Mouse (Mus musculus) MEL (cell line): ENCODE results near the gene Htra2.

ENCODE experiments used
- CTCF ChIP-seq, 3 experiments: IDR thresholded peaks in 2 of 3; conservative IDR thresholded peaks in 1 of 3; 2 replicates each; pipeline ENCODE4 v1.5.1; 2011 to 2012; ENCODE audit warnings: low read length in 3 of 3, low read depth in 2 of 3, mild to moderate bottlenecking in 2 of 3, improper control_type of control experiment in 1 of 3, inconsistent platforms in 1 of 3, mixed read lengths in 1 of 3, moderate library complexity in 1 of 3; ENCODE audit not compliant: control insufficient read depth in 1 of 3, insufficient read depth in 1 of 3, poor library complexity in 1 of 3, severe bottlenecking in 1 of 3
- MAZ ChIP-seq: IDR thresholded peaks from 2 replicates; pipeline ENCODE4 v1.6.1; 2012; ENCODE audit warnings: low read depth, mild to moderate bottlenecking, inconsistent platforms, low read length, improper control_type of control experiment
- MYB ChIP-seq: IDR thresholded peaks from 2 replicates; pipeline ENCODE4 v1.6.1; 2011; ENCODE audit warnings: mild to moderate bottlenecking, low read depth, low read length, improper control_type of control experiment
- POLR2AphosphoS2 ChIP-seq: IDR thresholded peaks from 2 replicates; pipeline ENCODE4 v1.6.1; 2011; ENCODE audit warnings: low read length, improper control_type of control experiment
- RAD21 ChIP-seq: IDR thresholded peaks from 2 replicates; pipeline ENCODE4 v1.6.1; 2011; ENCODE audit warnings: mild to moderate bottlenecking, low read depth, low read length, improper control_type of control experiment

DNA sequence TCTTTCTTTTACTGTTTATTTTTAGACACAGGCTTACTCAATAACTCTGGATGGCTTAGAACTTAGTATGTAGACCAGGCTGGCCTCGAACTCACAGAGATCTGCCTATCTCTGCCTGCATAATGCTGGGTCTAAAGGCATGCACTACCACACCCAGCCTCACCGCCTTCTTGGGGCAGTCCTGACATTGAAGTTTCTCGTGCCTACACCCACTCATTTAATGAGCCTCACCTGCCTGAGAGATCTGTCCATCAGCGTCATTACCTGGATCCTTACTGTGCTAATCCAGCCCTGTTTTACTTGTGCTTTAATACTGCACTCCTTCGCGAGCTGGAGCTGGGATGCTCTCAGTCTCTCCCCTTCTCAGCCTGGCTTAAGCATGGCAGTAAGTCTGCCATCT, 43.3 kb downstream of the Htra2 start:
- TF ChIP-seq MAZ (no peak), CTCF (IDR thresholded peaks at IDR 0.05 in 2 of 3, conservative IDR thresholded peaks at IDR 0.05 in 1 of 3; ENCODE audit: control insufficient read depth in 1 of 3, insufficient read depth in 1 of 3, low read depth in 2 of 3, low read length in 3 of 3, poor library complexity in 1 of 3, severe bottlenecking in 1 of 3) (no peak), RAD21 (no peak), MYB (no peak), POLR2AphosphoS2 (no peak)
